Mouse (Mus musculus): ENCODE measurements around the gene Tmem256. TPM values are rescaled to one million over a fixed set of nuclear protein-coding genes. Genes with fewer than 3 reads are reported as not detected.

Gene Tmem256
- polyA plus RNA-seq, 1 experiment from 2014 or later: 365 TPM

GRCm38 (mm10) chr11:69864138-69864860 is 26.0 kb downstream of the Tmem256 start:
- H3K27me3 ChIP-seq: peaks cover 7% of the 10 kb centered on the region; the same call in 1 of the 2 replicates
- no peak overlapping the region for H3K4me2 ChIP-seq
- H3K27ac ChIP-seq: no peak overlapping the region
- ATAC-seq (ENCODE audit: insufficient number of reproducible peaks, low FRiP score, low TSS enrichment, low read depth): no peak
- H3K9ac ChIP-seq: no peak overlapping the region
- no peaks in the 10 kb centered on the region for H3K9me3 ChIP-seq
- WGBS: 48% methylated on average over 8 of the region's 8 CpGs
- no peak overlapping the region for H3K4me3 ChIP-seq
- no peaks in the 10 kb centered on the region for H3K36me3 ChIP-seq
- H3K4me1 ChIP-seq: peaks cover 4% of the 10 kb centered on the region; the same call in 1 of the 2 replicates

- Histone ChIP-seq H3K4me2 (no peak overlapping the region), H3K4me1 (peaks cover 4% of the 10 kb centered on the region; the same call in 1 of the 2 replicates), H3K4me3 (no peak overlapping the region), H3K9me3 (no peaks in the 10 kb centered on the region), H3K27ac (no peak overlapping the region), H3K36me3 (no peaks in the 10 kb centered on the region), H3K27me3 (no peaks in the 10 kb centered on the region), H3K9ac (no peak overlapping the region)
- ATAC-seq (ENCODE audit: insufficient number of reproducible peaks, low FRiP score, low TSS enrichment, low read depth): no peak
- WGBS: 78% methylated on average over 9 of the region's 9 CpGs
These were observed 27.2 kb downstream of the Tmem256 start for GRCm38 (mm10) chr11:69865561-69865960.

- H3K27me3 ChIP-seq: no peaks in the 10 kb centered on the region
- H3K4me2 ChIP-seq: no peak overlapping the region
- H3K4me1 ChIP-seq: peaks cover 4% of the 10 kb centered on the region; the same call in 1 of the 2 replicates
- H3K9ac ChIP-seq: no peak overlapping the region
- WGBS: 72% methylated on average over 9 of the region's 9 CpGs
- no peak overlapping the region for H3K4me3 ChIP-seq
- no peak for ATAC-seq (ENCODE audit: insufficient number of reproducible peaks, low FRiP score, low TSS enrichment, low read depth)
- no peaks in the 10 kb centered on the region for H3K36me3 ChIP-seq
- no peak overlapping the region for H3K27ac ChIP-seq
- H3K9me3 ChIP-seq: no peaks in the 10 kb centered on the region
These were observed 29.0 kb downstream of the Tmem256 start for GRCm38 (mm10) chr11:69867335-69867734.

GRCm38 (mm10) chr11:69870289-69871069 is 32.2 kb downstream of the Tmem256 start:
- Histone ChIP-seq H3K36me3 (no peaks in the 10 kb centered on the region), H3K4me2 (no peak overlapping the region), H3K9ac (no peak overlapping the region), H3K4me1 (0 out of 2 replicates have a peak, but pooled peaks cover under 1% of the 10 kb centered on the region), H3K9me3 (no peaks in the 10 kb centered on the region), H3K27ac (no peak overlapping the region), H3K27me3 (no peaks in the 10 kb centered on the region), H3K4me3 (no peak overlapping the region)
- WGBS: 81% methylated on average over 2 of the region's 2 CpGs
- ATAC-seq (ENCODE audit: insufficient number of reproducible peaks, low FRiP score, low TSS enrichment, low read depth): no peak

- Histone ChIP-seq H3K4me1 (peaks cover 13% of the 10 kb centered on the region), H3K4me2 (no peak overlapping the region), H3K27me3 (no peaks in the 10 kb centered on the region), H3K9ac (no peak overlapping the region), H3K4me3 (no peak overlapping the region), H3K27ac (no peak overlapping the region), H3K9me3 (no peaks in the 10 kb centered on the region), H3K36me3 (no peaks in the 10 kb centered on the region)
- no peak for ATAC-seq (ENCODE audit: insufficient number of reproducible peaks, low FRiP score, low TSS enrichment, low read depth)
- WGBS: 83% methylated on average over 7 of the region's 7 CpGs
These were observed 33.5 kb downstream of the Tmem256 start for GRCm38 (mm10) chr11:69871822-69872221.

- H3K27ac ChIP-seq: no peak overlapping the region
- WGBS: 69% methylated on average over 4 of the region's 4 CpGs
- no peaks in the 10 kb centered on the region for H3K36me3 ChIP-seq
- no peak for ATAC-seq (ENCODE audit: insufficient number of reproducible peaks, low FRiP score, low TSS enrichment, low read depth)
- peaks cover 19% of the 10 kb centered on the region for H3K4me1 ChIP-seq
- H3K9me3 ChIP-seq: no peaks in the 10 kb centered on the region
- H3K4me2 ChIP-seq: no peak overlapping the region
- H3K4me3 ChIP-seq: no peak overlapping the region
- no peak overlapping the region for H3K9ac ChIP-seq
- no peaks in the 10 kb centered on the region for H3K27me3 ChIP-seq
These were observed 34.1 kb downstream of the Tmem256 start for GRCm38 (mm10) chr11:69872451-69872850.

GRCm38 (mm10) chr11:69876186-69876585 is 37.9 kb downstream of the Tmem256 start:
- Histone ChIP-seq H3K9me3 (no peaks in the 10 kb centered on the region), H3K36me3 (no peaks in the 10 kb centered on the region), H3K4me3 (no peak overlapping the region), H3K9ac (no peak overlapping the region), H3K27ac (peak overlapping the region; percentile 74), H3K27me3 (no peaks in the 10 kb centered on the region), H3K4me1 (peaks cover 55% of the 10 kb centered on the region), H3K4me2 (no peak overlapping the region)
- 38% methylated on average over 7 of the region's 7 CpGs for WGBS
- peak; percentile 31 for ATAC-seq (ENCODE audit: insufficient number of reproducible peaks, low FRiP score, low TSS enrichment, low read depth)

- Histone ChIP-seq H3K4me1 (peaks cover 62% of the 10 kb centered on the region), H3K9me3 (no peaks in the 10 kb centered on the region), H3K4me2 (peak overlapping the region; percentile 39; the same call in 1 of the 2 replicates), H3K4me3 (peak overlapping the region; percentile 19), H3K9ac (no peak overlapping the region), H3K27me3 (no peaks in the 10 kb centered on the region), H3K27ac (peak overlapping the region; percentile 74), H3K36me3 (no peaks in the 10 kb centered on the region)
- 4% methylated on average over 12 of the region's 12 CpGs for WGBS
- ATAC-seq (ENCODE audit: insufficient number of reproducible peaks, low FRiP score, low TSS enrichment, low read depth): no peak
These were observed 38.6 kb downstream of the Tmem256 start for GRCm38 (mm10) chr11:69876867-69877266.

GRCm38 (mm10) chr11:69877878-69878277 is 39.6 kb downstream of the Tmem256 start, which contains the start of gene Tmem95:
TSS of gene Tmem95 (minus strand) at chr11:69878018.
- WGBS: 77% methylated on average over 11 of the region's 11 CpGs
- Histone ChIP-seq H3K27me3 (no peaks in the 10 kb centered on the region), H3K36me3 (no peaks in the 10 kb centered on the region), H3K9me3 (no peaks in the 10 kb centered on the region), H3K9ac (no peak within 1 kb of the TSS), H3K4me3 (peak within 1 kb of the TSS; percentile 19), H3K4me2 (peak within 1 kb of the TSS; percentile 90; the same call in 1 of the 2 replicates), H3K4me1 (peaks cover 62% of the 10 kb centered on the region), H3K27ac (peak within 1 kb of the TSS; percentile 74)
- no peak for ATAC-seq (ENCODE audit: insufficient number of reproducible peaks, low FRiP score, low TSS enrichment, low read depth)

GRCm38 (mm10) chr11:69878399-69878798 is 40.1 kb downstream of the Tmem256 start:
- Histone ChIP-seq H3K4me1 (peaks cover 62% of the 10 kb centered on the region), H3K27ac (no peak overlapping the region), H3K9ac (no peak overlapping the region), H3K27me3 (no peaks in the 10 kb centered on the region), H3K4me2 (0 out of 2 replicates have a peak overlapping the region, but pooled peaks have one; percentile 90), H3K4me3 (no peak overlapping the region), H3K9me3 (no peaks in the 10 kb centered on the region), H3K36me3 (no peaks in the 10 kb centered on the region)
- ATAC-seq (ENCODE audit: insufficient number of reproducible peaks, low FRiP score, low TSS enrichment, low read depth): no peak
- WGBS: 65% methylated on average over 3 of the region's 3 CpGs

GRCm38 (mm10) chr11:69878952-69879351 is 40.6 kb downstream of the Tmem256 start:
- H3K27ac ChIP-seq: no peak overlapping the region
- peak overlapping the region; percentile 55 for H3K4me3 ChIP-seq
- no peak overlapping the region for H3K9ac ChIP-seq
- H3K9me3 ChIP-seq: no peaks in the 10 kb centered on the region
- no peaks in the 10 kb centered on the region for H3K27me3 ChIP-seq
- peaks cover 62% of the 10 kb centered on the region for H3K4me1 ChIP-seq
- WGBS: 89% methylated on average over 6 of the region's 6 CpGs
- H3K36me3 ChIP-seq: no peaks in the 10 kb centered on the region
- H3K4me2 ChIP-seq: peak overlapping the region; percentile 90; the same call in 1 of the 2 replicates
- no peak for ATAC-seq (ENCODE audit: insufficient number of reproducible peaks, low FRiP score, low TSS enrichment, low read depth)

GRCm38 (mm10) chr11:69879711-69880110 is 41.4 kb downstream of the Tmem256 start:
- peak overlapping the region; percentile 90 for H3K4me2 ChIP-seq
- no peak for ATAC-seq (ENCODE audit: insufficient number of reproducible peaks, low FRiP score, low TSS enrichment, low read depth)
- WGBS: 50% methylated on average over 15 of the region's 15 CpGs
- H3K36me3 ChIP-seq: no peaks in the 10 kb centered on the region
- H3K4me3 ChIP-seq: peak overlapping the region; percentile 55
- peak overlapping the region; percentile 92; the same call in 1 of the 2 replicates for H3K27ac ChIP-seq
- peaks cover 62% of the 10 kb centered on the region for H3K4me1 ChIP-seq
- peak overlapping the region; percentile 47; the same call in 1 of the 2 replicates for H3K9ac ChIP-seq
- H3K27me3 ChIP-seq: no peaks in the 10 kb centered on the region
- H3K9me3 ChIP-seq: no peaks in the 10 kb centered on the region

Measured in limb, embryonic 15.5 days (tissue).